Mouse (Mus musculus) hindbrain, embryonic 14.5 days (tissue): ENCODE data around the gene Ptprn2. TPM values are rescaled to one million over a fixed set of nuclear protein-coding genes. Genes with fewer than 3 reads are reported as not detected.

Source experiments
- ATAC-seq: fragments of 200-750 bp; cut with Nextera tagmentation; 2 replicates; pipeline ENCODE4 v1.8.0; 2017; ENCODE audit warnings: moderate number of reproducible peaks, mild to moderate bottlenecking, moderate TSS enrichment, moderate library complexity; ENCODE audit not compliant: low FRiP score
- DNase-seq: peaks from one replicate; pipeline ENCODE4 v3.0.0-alpha.2; 2015; ENCODE audit warnings: low spot score
- H3K27ac ChIP-seq: fragments of 300-500 bp; sonication (generic); 2 replicates; pipeline ENCODE4 v1.5.1; 2014; ENCODE audit warnings: mild to moderate bottlenecking, moderate library complexity
- H3K27me3 ChIP-seq: fragments of 300-500 bp; sonication (generic); 2 replicates; pipeline ENCODE4 v1.6.1; 2014; ENCODE audit warnings: mild to moderate bottlenecking, low read length, mixed read lengths; ENCODE audit not compliant: control insufficient read depth, insufficient read depth
- H3K36me3 ChIP-seq: fragments of 300-500 bp; sonication (generic); replicated peaks from 2 replicates; pipeline ENCODE4 v1.6.1; 2014; ENCODE audit not compliant: control insufficient read depth, insufficient read depth
- H3K4me1 ChIP-seq: fragments of 300-500 bp; sonication (generic); replicated peaks from 2 replicates; pipeline ENCODE4 v1.6.1; 2014; ENCODE audit warnings: antibody characterized with exemption, low read length, mixed read lengths; ENCODE audit not compliant: control insufficient read depth, insufficient read depth
- H3K4me2 ChIP-seq: fragments of 300-500 bp; sonication (generic); replicated peaks from 2 replicates; pipeline ENCODE4 v1.6.1; 2014; ENCODE audit warnings: mild to moderate bottlenecking, moderate library complexity
- H3K4me3 ChIP-seq: fragments of 300-500 bp; sonication (generic); replicated peaks from 2 replicates; pipeline ENCODE4 v1.5.1; 2014; ENCODE audit warnings: mild to moderate bottlenecking, low read length
- H3K9ac ChIP-seq: fragments of 300-500 bp; sonication (generic); 2 replicates; pipeline ENCODE4 v1.6.1; 2014
- H3K9me3 ChIP-seq: fragments of 300-500 bp; sonication (generic); 2 replicates; pipeline ENCODE4 v1.6.1; 2016; ENCODE audit warnings: low read length; ENCODE audit not compliant: control insufficient read depth
- WGBS: fragments of 180-500 bp; shearing (Covaris S2); extraction: QIAGEN DNeasy Blood & Tissue Kit; methylation state at CpG from one replicate; pipeline ENCODE4 v1.1.7; 2014; 5-methylcytosine and 5-hydroxymethylcytosine counted together
- polyA plus RNA-seq: library from polyadenylated mRNA; unstranded; fragments of >200 nt; fragmentation: Nextera tagmentation; extraction: Ambion mirVana; gene quantifications from 2 replicates; pipeline ENCODE4 v1.2.1, GENCODE M21; 2014

The Ptprn2 gene
- polyA plus RNA-seq, 1 experiment from 2014 or later, result 17.5 TPM

DNA sequence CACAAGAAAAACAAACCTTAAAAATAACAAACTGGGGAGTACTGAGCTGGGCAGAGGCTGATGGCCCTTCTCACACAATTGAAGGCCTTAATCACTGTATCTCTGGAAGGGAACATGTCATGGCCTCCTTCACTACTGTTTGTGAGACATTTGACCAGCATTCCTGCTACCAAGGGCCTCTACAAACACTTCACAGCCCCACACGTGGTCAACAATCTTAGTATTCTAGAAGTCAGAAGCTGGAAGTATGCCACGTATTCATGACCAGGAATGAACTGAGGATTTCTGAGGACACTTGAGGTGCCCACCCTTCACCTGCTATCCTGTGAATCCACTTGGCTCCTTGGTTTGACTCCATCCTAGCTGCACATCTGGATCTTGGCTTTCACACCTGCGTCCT, 302.8 kb downstream of the Ptprn2 start:
- Histone ChIP-seq H3K27me3 (no peaks in the 10 kb centered on the region), H3K27ac (no peak overlapping the region), H3K4me3 (no peak overlapping the region), H3K9ac (no peak overlapping the region), H3K4me1 (no peaks in the 10 kb centered on the region), H3K36me3 (no peaks in the 10 kb centered on the region), H3K9me3 (no peaks in the 10 kb centered on the region), H3K4me2 (no peak overlapping the region)
- 93% methylated on average over 3 of the region's 3 CpGs for WGBS
- DNase-seq (no peak), ATAC-seq (no peak)

DNA sequence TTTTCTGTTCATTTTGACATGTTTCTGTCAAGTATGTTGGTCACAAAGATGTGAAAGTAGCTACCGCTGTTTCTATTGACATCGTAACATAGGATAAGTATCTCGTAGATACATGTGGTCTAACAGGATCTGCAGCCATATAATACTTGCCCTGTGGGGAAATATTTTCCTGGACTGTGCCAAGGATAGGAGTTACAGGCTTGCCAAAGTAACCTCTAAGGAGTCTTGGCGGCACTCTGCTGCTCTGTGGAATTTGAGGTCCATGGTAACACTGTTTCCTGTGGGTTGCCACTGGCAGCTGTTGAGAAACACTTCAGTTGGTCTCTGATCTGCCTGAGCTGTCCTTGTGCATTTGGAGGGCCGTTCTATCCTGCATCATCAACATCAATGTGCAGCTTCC, 317.8 kb downstream of the Ptprn2 start:
- no peak overlapping the region for H3K9ac ChIP-seq
- ATAC-seq, result no peak
- no peaks in the 10 kb centered on the region for H3K36me3 ChIP-seq
- WGBS, result 91% methylated on average over 5 of the region's 5 CpGs
- no peaks in the 10 kb centered on the region for H3K9me3 ChIP-seq
- no peak overlapping the region for H3K27ac ChIP-seq
- no peak overlapping the region for H3K4me3 ChIP-seq
- H3K4me2 ChIP-seq, result no peak overlapping the region
- peaks cover 11% of the 10 kb centered on the region for H3K4me1 ChIP-seq
- DNase-seq, result no peak
- H3K27me3 ChIP-seq, result no peaks in the 10 kb centered on the region

DNA sequence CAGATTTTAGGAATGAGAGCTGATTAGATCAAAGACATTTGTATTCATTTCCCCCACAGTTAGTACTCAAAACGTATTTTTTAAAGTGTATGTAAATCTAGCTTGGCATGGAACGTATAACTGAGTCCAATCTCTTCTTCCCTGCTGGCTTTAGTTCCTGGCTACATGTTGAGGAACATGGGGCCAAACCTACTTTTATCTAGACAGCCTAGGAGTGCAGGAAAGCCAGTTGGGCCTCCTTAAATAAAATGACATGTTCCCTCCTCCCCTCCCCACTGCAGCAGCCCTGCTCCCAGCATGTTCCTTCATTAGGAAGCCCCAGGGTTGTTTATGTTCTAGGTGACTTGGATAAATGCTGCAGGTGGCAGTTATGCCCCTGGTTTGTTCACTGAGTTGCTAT, 319.2 kb downstream of the Ptprn2 start:
- Histone ChIP-seq H3K27me3 (no peaks in the 10 kb centered on the region), H3K4me1 (peaks cover 11% of the 10 kb centered on the region), H3K4me2 (no peak overlapping the region), H3K36me3 (no peaks in the 10 kb centered on the region), H3K4me3 (no peak overlapping the region), H3K9ac (no peak overlapping the region), H3K27ac (peak overlapping the region; percentile 41; the same call in 1 of the 2 replicates), H3K9me3 (no peaks in the 10 kb centered on the region)
- ATAC-seq (no peak), DNase-seq (no peak)
- 79% methylated on average over 2 of the region's 2 CpGs for WGBS

DNA sequence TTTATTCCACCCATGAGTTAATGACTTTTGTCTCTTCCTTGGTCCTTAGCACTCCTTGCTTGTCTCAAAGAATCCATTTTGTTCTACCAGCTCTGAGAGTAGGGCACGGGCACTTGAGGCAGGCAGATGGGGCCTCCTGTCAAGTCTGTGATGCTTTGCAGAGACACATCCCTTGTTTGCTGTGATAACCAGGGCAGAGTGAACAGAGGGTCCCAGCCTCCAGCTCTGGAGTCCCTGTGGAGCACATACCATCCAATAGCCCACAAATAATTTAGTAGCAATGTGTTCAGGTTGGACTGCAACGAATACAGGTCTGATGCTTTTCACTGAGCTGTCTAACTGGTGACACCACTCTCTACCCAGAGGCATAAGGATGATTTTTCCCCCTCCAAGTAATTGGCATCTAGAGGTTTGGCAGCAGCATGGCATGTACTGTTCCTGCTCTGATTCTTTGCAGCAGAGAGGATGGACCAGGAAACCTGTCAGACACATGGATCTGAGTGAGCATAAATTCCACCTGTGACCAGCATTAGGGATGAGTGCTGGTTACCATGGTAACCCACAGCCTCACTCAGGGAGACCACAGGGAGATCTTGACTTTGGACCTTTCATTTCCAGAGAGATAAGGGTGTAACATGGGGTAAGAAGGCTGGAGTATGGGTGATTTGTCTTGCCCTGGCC, 319.7 kb downstream of the Ptprn2 start:
- Histone ChIP-seq H3K4me3 (no peak overlapping the region), H3K9ac (no peak overlapping the region), H3K4me2 (no peak overlapping the region), H3K36me3 (no peaks in the 10 kb centered on the region), H3K9me3 (no peaks in the 10 kb centered on the region), H3K27me3 (no peaks in the 10 kb centered on the region), H3K27ac (peak overlapping the region; percentile 41; the same call in 1 of the 2 replicates), H3K4me1 (peaks cover 11% of the 10 kb centered on the region)
- ATAC-seq, result no peak
- 53% methylated on average over 2 of the region's 2 CpGs for WGBS
- DNase-seq, result no peak

DNA sequence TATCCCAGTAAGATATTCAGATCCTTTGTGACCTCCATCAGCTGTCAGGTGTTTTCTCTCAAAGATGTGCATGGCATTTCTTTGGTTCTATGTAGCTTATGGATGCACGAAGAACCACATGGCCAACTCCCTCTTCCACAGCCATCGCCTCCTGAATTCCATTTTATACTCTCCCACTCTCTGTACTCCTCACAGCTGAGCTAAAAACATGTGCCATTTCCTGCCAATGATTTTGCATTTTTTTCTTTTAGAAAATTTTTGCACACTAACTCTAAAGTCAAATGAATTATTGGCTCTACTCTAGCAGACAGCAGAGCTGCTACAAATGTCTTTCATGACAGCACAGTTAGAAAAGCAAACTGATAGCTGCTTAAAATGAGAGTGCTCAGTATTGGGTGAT, 320.6 kb downstream of the Ptprn2 start:
- no peak for DNase-seq

DNA sequence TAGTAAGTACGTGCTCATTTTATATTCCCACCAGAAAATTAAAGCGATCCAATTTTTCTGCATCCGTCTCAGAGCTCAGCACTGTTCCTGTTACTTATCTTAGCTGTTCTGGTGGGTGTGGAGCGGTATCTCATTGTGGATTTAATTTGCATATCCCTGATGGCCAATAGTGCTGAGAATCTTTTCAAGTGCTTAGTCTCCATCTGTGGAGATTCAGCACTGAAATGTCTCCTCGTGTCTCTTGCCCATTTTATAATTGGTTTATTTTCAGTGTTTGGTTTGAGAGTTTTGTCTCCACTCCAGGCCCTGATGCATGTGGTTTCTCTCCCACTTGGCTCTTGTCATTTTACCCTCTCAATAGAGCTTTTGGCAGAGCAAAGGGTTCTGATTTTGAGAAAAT, 327.5 kb downstream of the Ptprn2 start:
- Histone ChIP-seq H3K36me3 (no peaks in the 10 kb centered on the region), H3K9me3 (no peaks in the 10 kb centered on the region), H3K4me3 (no peak overlapping the region), H3K27ac (no peak overlapping the region), H3K27me3 (no peaks in the 10 kb centered on the region), H3K4me1 (no peaks in the 10 kb centered on the region; the same call in 1 of the 2 replicates), H3K4me2 (no peak overlapping the region), H3K9ac (no peak overlapping the region)
- WGBS, result 55% methylated on average over 5 of the region's 5 CpGs
- ATAC-seq, result no peak
- no peak for DNase-seq

More for the DNA sequence above, 320.6 kb downstream of the Ptprn2 start:
- WGBS, result 92% methylated on average over 2 of the region's 2 CpGs
- H3K4me3 ChIP-seq, result no peak overlapping the region
- ATAC-seq, result no peak
- 0 out of 2 replicates have a peak overlapping the region, but pooled peaks have one; percentile 41 for H3K27ac ChIP-seq
- peaks cover 11% of the 10 kb centered on the region for H3K4me1 ChIP-seq
- no peak overlapping the region for H3K4me2 ChIP-seq
- no peak overlapping the region for H3K9ac ChIP-seq
- no peaks in the 10 kb centered on the region for H3K36me3 ChIP-seq
- H3K27me3 ChIP-seq, result no peaks in the 10 kb centered on the region
- no peaks in the 10 kb centered on the region for H3K9me3 ChIP-seq

DNA sequence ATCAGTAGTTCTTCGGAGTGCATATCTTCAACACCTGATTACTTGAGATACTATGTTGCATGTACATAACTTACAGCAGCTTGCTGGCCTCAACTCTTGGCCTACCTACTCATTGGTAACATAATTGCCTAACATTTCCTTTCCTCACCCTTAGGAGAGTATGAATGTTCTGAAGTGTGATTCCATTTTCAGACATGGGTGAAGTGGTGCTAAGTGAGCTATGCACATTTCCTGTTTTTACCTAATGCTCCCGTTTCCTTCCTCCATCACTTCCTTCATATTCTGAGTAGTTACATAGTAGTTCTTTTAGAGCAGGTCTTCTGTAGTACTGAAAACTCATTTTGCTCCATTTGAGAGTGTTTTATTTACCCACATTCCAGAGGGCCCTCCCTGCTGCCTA, 334.3 kb downstream of the Ptprn2 start:
- H3K4me3 ChIP-seq, result no peak overlapping the region
- no peaks in the 10 kb centered on the region for H3K9me3 ChIP-seq
- no peaks in the 10 kb centered on the region for H3K36me3 ChIP-seq
- DNase-seq (no peak), ATAC-seq (no peak)
- no peak overlapping the region for H3K9ac ChIP-seq
- no peaks in the 10 kb centered on the region for H3K4me1 ChIP-seq
- H3K27me3 ChIP-seq, result no peaks in the 10 kb centered on the region
- H3K27ac ChIP-seq, result no peak overlapping the region
- H3K4me2 ChIP-seq, result no peak overlapping the region
- 91% methylated on average over 2 of the region's 2 CpGs for WGBS

DNA sequence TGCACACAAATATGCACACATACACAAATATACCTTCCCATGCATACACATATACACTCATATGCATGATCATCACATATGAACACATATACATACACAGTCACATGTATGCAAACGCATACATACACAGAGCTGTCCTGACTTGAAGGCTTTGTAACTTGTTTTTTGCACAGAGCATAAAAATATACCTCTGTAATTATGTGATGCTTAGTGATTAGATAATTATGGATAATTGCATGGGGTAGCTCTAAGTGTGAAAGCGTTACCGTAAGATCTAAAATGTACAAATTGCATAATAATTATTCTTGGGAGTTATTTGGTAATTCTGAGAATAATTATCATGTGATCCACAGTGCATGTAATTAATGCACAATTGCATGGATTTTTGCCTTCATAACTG, 337.8 kb downstream of the Ptprn2 start:
- no peak for DNase-seq
- WGBS, result 75% methylated on average over 3 of the region's 3 CpGs
- Histone ChIP-seq H3K27ac (no peak overlapping the region), H3K27me3 (no peaks in the 10 kb centered on the region), H3K4me1 (no peaks in the 10 kb centered on the region), H3K4me3 (no peak overlapping the region), H3K9me3 (no peaks in the 10 kb centered on the region), H3K9ac (no peak overlapping the region), H3K4me2 (no peak overlapping the region), H3K36me3 (no peaks in the 10 kb centered on the region)
- ATAC-seq, result no peak

DNA sequence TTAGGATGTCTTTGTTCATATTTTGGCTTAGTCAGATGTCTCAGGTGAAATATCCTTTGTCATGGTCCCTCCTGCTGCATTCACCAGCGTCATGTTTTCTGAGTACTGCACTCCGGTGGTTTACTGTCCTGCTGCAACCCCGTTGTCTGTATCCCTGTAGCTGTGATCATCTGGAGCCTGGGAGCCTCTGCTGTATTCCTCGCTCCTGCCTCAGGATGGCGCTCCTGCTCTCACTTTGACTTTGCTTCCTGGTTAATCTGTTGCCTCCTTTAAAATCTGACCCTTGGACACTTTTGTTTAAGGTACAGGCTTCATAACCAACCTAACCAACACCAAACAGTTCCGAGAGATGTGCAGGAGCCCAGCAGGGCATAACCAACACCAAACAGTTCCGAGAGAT, 342.2 kb downstream of the Ptprn2 start:
- Histone ChIP-seq H3K9me3 (0 out of 2 replicates have a peak, but pooled peaks cover 4% of the 10 kb centered on the region), H3K4me3 (no peak overlapping the region), H3K9ac (no peak overlapping the region), H3K4me2 (no peak overlapping the region), H3K4me1 (no peaks in the 10 kb centered on the region), H3K27ac (no peak overlapping the region), H3K27me3 (no peaks in the 10 kb centered on the region), H3K36me3 (no peaks in the 10 kb centered on the region)
- DNase-seq (peak; percentile 39), ATAC-seq (no peak)
- WGBS, result 35% methylated on average over 7 of the region's 7 CpGs
